Mouse (Mus musculus) left cerebral cortex, postnatal 36 days (tissue): ENCODE measurements around the gene Gm10318. TPM values are rescaled to one million over a fixed set of nuclear protein-coding genes. Genes with fewer than 3 reads are reported as not detected.

Experiments used
- DNase-seq, 2 experiments: peaks; one replicate each; pipeline ENCODE4 v3.0.0; 2021 to 2022; ENCODE audit warnings: low spot score in 2 of 2, mixed read lengths in 1 of 2
- intact Hi-C: fragments of 180-260 bp; cut with DNase I; formaldehyde crosslinking; loops from one replicate; pipeline ENCODE4 v1.15.1; 2025
- total RNA-seq, 2 experiments: library from RNA; stranded (reverse); gene quantifications; 2 replicates each; pipeline ENCODE4 v1.2.3; 2021

Gene Gm10318
- total RNA-seq: not detected

DNA sequence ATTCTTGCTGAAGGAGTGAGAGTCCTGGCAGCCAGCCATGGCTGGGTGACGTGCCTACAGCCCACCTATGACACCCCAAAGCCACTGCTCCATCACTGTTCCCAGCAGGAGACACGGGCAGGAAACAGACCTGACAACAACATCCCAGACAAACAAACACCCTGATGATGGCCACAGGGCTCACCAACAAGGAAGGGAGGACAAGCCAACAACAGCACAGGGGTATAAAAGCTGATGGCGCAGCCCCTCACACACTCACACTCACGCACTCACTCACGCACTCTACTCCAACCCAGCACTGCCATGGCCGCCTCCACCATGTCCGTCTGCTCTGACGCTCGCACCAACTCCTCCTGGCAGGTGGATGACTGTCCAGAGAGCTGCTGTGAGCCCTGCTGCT lies at the start of gene Gm10318:
Gm10318 (plus strand) TSS at position 301 of the 400 bp plus-strand sequence.
- intact Hi-C loops: no loop called here
- no peak for DNase-seq

- intact Hi-C loops: no loop called here
- no peak for DNase-seq
These were observed 48.6 kb upstream of the Gm10318 start for GRCm38 (mm10) chr10:77804095-77804494.

- intact Hi-C loops: no loop called here
- DNase-seq: no peak
These were observed 40.9 kb upstream of the Gm10318 start, which contains the start of gene Gm9507 for GRCm38 (mm10) chr10:77811743-77812142. Gene Gm9507 (minus strand): TSS chr10:77811843.

- DNase-seq: no peak
- intact Hi-C loops: no loop called here
These were observed 38.3 kb upstream of the Gm10318 start, which contains the start of gene Gm2696 for GRCm38 (mm10) chr10:77814382-77814781. Gene Gm2696 (plus strand): TSS chr10:77814682.

- intact Hi-C loops: no loop called here
- DNase-seq: no peak
These were observed 37.1 kb upstream of the Gm10318 start for GRCm38 (mm10) chr10:77815514-77815913.

GRCm38 (mm10) chr10:77818523-77818922 lies 34.1 kb upstream of the Gm10318 start:
- no peak for DNase-seq
- intact Hi-C loops: no loop called here

GRCm38 (mm10) chr10:77819203-77819602 lies 33.5 kb upstream of the Gm10318 start:
- intact Hi-C loops: no loop called here
- no peak for DNase-seq

GRCm38 (mm10) chr10:77826951-77827350 lies 25.7 kb upstream of the Gm10318 start, which contains the start of gene Krtap10-4:
Gene Krtap10-4 (minus strand): TSS chr10:77827095.
- DNase-seq: no peak
- intact Hi-C loops: no loop called here

DNA sequence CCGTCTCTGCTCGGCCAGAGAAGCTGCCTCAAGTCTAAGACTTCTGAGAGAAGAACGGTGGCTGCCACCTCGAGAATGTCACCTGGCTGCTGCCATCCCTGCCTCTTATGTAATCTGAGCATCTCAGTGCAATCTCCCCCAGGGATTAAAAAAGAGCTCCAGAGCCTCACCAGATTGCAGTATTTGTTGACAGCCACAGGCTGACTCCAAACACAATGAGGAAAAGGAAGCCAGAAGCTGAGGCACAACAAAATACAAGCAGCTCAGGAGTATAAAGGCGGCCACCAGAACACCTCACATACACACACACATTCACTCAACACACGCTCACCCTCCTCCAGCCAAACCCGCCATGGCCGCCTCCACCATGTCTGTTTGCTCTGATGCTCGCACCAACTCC lies 17.0 kb upstream of the Gm10318 start, which contains the start of gene Krtap10-10:
Krtap10-10 (plus strand) TSS at position 301 of the 400 bp plus-strand sequence.
- intact Hi-C loops: no loop called here
- peak in 1 of 2 experiments; percentile 15 for DNase-seq

DNA sequence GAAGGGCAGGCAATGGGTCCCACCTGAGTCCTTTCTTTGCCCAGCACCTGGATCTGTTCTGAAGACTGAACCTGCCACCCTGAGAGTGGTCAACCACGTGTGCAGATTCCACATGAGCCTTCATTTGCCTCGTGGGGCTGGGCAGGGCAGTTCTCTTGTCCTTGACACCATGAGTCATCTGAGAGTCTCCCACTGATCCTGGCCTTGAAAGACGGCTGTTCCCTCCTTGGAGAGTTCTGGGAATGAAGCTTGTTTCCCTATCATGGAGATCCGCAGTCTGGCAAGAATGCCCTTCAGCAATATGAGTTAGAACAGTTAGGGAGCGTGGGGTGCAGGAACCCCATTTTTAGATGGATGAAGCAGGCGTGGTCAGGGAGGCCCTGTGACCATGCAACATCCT lies 13.7 kb upstream of the Gm10318 start:
- no peak for DNase-seq
- intact Hi-C loops: no loop called here

DNA sequence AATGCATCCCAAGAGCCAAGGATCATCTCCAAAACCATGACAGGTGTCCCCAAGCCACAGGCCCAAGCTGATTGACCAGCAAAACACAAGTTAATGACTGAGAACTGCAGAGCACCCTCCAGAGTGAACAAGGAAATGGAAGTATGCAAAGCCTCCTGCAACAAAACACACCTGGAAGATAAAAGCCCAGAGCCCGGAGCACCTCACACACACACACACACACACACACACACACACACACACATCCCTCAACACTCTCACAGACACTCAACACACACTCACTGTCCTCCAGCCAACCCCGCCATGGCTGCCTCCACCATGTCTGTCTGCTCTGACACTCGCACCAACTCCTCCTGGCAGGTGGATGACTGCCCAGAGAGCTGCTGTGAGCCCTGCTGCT lies 6.2 kb upstream of the Gm10318 start, which contains the start of gene Gm36176:
Gm36176 (plus strand) TSS at position 301 of the 400 bp plus-strand sequence.
- no peak for DNase-seq

GRCm38 (mm10) chr10:77846961-77847360 lies 5.7 kb upstream of the Gm10318 start:
- intact Hi-C loops: no loop called here
- DNase-seq: no peak

More for the DNA sequence above, 6.2 kb upstream of the Gm10318 start, which contains the start of gene Gm36176:
- intact Hi-C loops: no loop called here

GRCm38 (mm10) chr10:77847538-77847937 lies 5.1 kb upstream of the Gm10318 start:
- DNase-seq: no peak
- intact Hi-C loops: no loop called here

DNA sequence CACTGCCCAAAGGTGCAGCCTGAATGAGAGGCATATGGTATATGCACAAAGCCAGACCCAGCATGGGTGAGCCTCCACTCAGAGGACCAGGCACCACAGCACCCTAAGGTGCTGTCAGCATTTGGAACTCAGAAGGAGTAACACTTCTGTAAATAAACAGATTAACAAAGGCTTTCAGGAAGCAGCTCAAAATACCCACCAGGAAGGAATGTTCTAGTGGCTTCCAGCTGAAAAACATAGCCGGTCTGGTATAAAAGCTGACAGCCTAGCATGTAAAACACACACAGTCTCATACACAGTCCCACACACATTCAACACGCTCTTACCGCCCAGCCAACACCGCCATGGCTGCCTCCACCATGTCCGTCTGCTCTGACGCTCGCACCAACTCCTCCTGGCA lies 9.0 kb downstream of the Gm10318 start, which contains the start of gene Gm3285:
Gm3285 (plus strand) TSS at position 301 of the 400 bp plus-strand sequence.
- DNase-seq: no peak
- intact Hi-C loops: no loop called here

DNA sequence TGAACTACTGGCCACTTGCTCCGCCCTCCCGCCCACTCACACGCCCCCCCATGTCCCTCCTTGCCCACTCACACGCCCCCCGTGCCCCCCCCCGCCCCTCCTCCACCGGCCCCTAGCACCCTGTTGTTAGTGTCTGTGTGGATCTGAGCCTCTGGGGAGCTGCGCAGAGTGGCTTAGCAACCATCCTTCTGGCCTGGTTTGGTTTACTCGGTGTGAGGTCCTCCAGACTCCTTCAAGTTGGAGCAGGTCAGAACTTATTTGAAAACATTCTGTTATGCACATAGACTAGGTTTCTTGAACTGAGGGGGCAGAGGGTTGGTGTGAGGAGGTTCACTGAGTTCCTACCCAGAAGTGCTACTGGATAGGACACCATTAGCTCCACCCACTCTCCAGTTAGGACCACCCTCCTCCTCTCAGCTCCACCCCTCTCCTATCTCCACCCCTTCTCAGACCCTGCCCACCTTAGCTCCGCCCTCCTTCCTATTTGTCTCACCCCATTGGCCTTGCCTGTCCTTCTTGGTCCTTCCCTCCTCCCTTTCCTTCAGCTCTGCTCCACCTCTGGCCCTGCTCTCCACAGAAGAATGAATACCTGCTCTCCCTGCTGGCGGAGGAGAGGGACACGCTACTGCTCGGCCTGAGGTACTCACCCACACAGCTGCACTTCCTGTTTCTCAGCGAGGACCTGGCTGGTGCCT lies 11.6 kb downstream of the Gm10318 start:
- intact Hi-C loops: no loop called here

GRCm38 (mm10) chr10:77864762-77865143 lies 12.1 kb downstream of the Gm10318 start:
- intact Hi-C loops: no loop called here
- DNase-seq: no peak

More for the DNA sequence above, 11.6 kb downstream of the Gm10318 start:
- no peak for DNase-seq

- intact Hi-C loops: no loop called here
These were observed 14.9 kb downstream of the Gm10318 start for GRCm38 (mm10) chr10:77867546-77867945.

DNA sequence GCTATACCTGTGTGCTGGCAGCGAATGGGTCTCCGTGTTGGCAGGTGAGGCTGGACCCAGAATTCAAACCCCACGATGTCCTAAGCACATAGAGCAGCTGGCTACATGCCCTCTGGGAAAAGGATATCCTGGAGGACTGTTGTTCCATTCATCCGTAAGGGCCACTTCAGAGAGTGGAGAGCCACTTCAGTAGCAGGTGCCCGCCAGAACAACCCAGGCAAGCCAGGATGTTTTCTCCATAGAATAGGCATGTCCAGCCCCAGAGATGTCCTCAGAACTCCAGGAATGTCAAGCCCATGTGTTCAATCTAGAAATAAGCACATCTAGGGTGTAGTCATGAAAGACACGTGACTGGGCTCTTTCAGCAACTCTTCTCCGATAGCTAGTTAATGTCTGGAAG lies 17.0 kb downstream of the Gm10318 start:
- intact Hi-C loops: no loop called here
- DNase-seq: no peak

More at GRCm38 (mm10) chr10:77867546-77867945, 14.9 kb downstream of the Gm10318 start:
- DNase-seq: no peak

DNA sequence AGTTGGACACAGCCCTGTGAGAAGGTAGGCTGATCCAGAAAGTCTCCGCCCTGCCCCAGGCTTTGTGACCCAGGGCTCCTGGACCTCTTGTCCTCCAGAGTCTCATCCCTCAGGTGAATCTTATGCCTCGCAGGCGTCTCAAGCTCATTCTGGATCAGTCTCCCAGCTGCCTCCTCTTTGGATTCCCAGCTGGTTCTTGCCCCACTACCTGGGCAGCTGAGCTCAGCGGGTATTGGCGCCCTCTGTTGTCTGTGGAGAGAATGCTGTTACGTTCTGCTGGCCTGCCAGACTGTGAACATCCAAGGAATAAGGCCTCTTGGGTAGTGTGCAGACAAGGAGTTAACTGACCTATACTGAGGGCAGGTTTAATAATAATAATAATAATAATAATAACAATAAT lies 26.3 kb downstream of the Gm10318 start:
- intact Hi-C loops: loop anchor here (2.0 kb wide), 1 partner anchor 250 kb away; no protein-coding TSS in a partner anchor
- DNase-seq: peak; percentile 47 to 52

GRCm38 (mm10) chr10:77880305-77880704 lies 27.6 kb downstream of the Gm10318 start:
- intact Hi-C loops: no loop called here
- no peak for DNase-seq

- no peak for DNase-seq
- intact Hi-C loops: no loop called here
These were observed 29.9 kb downstream of the Gm10318 start for GRCm38 (mm10) chr10:77882553-77882952.
